Mouse (Mus musculus) intestine, embryonic 15.5 days (tissue): ENCODE data around the gene Kptn. TPM values are rescaled to one million over a fixed set of nuclear protein-coding genes. Genes with fewer than 3 reads are reported as not detected.
A peak's percentile ranks its signal among the peaks of the same experiment; 100 is the strongest.

Experiments
- ATAC-seq: fragments of 200-750 bp; cut with Nextera tagmentation; 2 replicates; pipeline ENCODE4 v1.8.0; 2017; ENCODE audit warnings: moderate TSS enrichment, moderate library complexity
- H3K27ac ChIP-seq: fragments of 300-500 bp; sonication (generic); 2 replicates; pipeline ENCODE4 v1.5.1; 2015; ENCODE audit warnings: mild to moderate bottlenecking, inconsistent platforms
- H3K27me3 ChIP-seq: fragments of 300-500 bp; sonication (generic); replicated peaks from 2 replicates; pipeline ENCODE4 v1.6.1; 2015; ENCODE audit warnings: inconsistent platforms
- H3K36me3 ChIP-seq: fragments of 300-500 bp; sonication (generic); 2 replicates; pipeline ENCODE4 v1.6.1; 2015; ENCODE audit warnings: inconsistent platforms
- H3K4me1 ChIP-seq: fragments of 300-500 bp; sonication (generic); replicated peaks from 2 replicates; pipeline ENCODE4 v1.6.1; 2015; ENCODE audit warnings: inconsistent platforms
- H3K4me2 ChIP-seq: fragments of 300-500 bp; sonication (generic); replicated peaks from 2 replicates; pipeline ENCODE4 v1.6.1; 2015; ENCODE audit warnings: mild to moderate bottlenecking, inconsistent platforms
- H3K4me3 ChIP-seq: fragments of 300-500 bp; sonication (generic); replicated peaks from 2 replicates; pipeline ENCODE4 v1.5.1; 2015; ENCODE audit warnings: inconsistent platforms
- H3K9ac ChIP-seq: fragments of 300-500 bp; sonication (generic); 2 replicates; pipeline ENCODE4 v1.6.1; 2015; ENCODE audit warnings: inconsistent platforms
- H3K9me3 ChIP-seq: fragments of 300-500 bp; sonication (generic); 2 replicates; pipeline ENCODE4 v1.6.1; 2016; ENCODE audit warnings: inconsistent platforms
- WGBS: fragments of 180-500 bp; shearing (Covaris S2); methylation state at CpG from one replicate; pipeline ENCODE4 v1.1.7; 2015; 5-methylcytosine and 5-hydroxymethylcytosine counted together
- polyA plus RNA-seq: library from polyadenylated mRNA; unstranded; fragments of >200 nt; fragmentation: Nextera tagmentation; extraction: Ambion mirVana; gene quantifications from 2 replicates; pipeline ENCODE4 v1.2.1, GENCODE M21; 2015

Kptn gene
- polyA plus RNA-seq, 1 experiment from 2014 or later: 25.6 TPM

DNA sequence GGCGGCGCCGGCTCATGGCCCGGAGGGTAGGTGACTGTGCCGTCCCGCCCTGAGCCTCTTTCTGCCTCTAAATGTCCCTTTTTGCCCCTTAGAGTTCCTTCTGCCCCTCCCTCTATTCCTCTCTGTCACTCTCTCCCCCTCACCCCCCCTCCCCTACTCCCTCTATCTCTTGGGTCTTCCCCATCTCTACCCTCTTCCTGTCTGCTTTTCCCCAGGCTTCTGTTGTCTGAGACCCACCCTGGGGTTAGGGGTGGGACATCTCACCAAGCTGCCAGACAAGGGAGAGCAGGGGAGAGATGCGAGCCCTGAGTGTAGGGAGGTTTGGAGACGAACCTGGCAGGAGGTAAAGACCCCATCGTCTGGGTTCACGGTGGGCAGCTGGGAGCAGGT, 55.8 kb downstream of the Kptn start:
- Histone ChIP-seq H3K27me3 (no peaks in the 10 kb centered on the region), H3K27ac (peak overlapping the region; percentile 62), H3K9ac (peak overlapping the region; percentile 73), H3K4me3 (peak overlapping the region; percentile 75), H3K4me1 (peaks cover 16% of the 10 kb centered on the region), H3K36me3 (peaks cover 9% of the 10 kb centered on the region), H3K9me3 (no peaks in the 10 kb centered on the region), H3K4me2 (peak overlapping the region; percentile 84)
- WGBS: 0% methylated on average over 10 of the region's 10 CpGs
- ATAC-seq: peak; percentile 42; the same call in 1 of the 2 replicates

Other genes starting within 250 kb of the Kptn start
- gene Crx, start 239.9 kb upstream of the Kptn start, polyA plus RNA-seq: not detected in 2 replicates
- gene Crxos, start 237.3 kb upstream of the Kptn start, polyA plus RNA-seq: not detected in 2 replicates
- 645 and 657 TPM in 2 replicates for gene Selenow, start 197.5 kb upstream of the Kptn start, polyA plus RNA-seq
- 161 and 174 TPM in 2 replicates for gene Nop53, start 173.8 kb upstream of the Kptn start, polyA plus RNA-seq
- 42.3 and 50.9 TPM in 2 replicates for gene Ehd2, start 152.3 kb upstream of the Kptn start, polyA plus RNA-seq
- gene Bicra, start 72.0 kb upstream of the Kptn start, polyA plus RNA-seq: 4.9 and 5.4 TPM in 2 replicates
- gene Zfp541, start 58.1 kb upstream of the Kptn start, polyA plus RNA-seq: 0.03 and 0.06 TPM in 2 replicates
- gene Napa, start 21.4 kb upstream of the Kptn start, polyA plus RNA-seq: 186 and 194 TPM in 2 replicates
- gene Slc8a2, start 9.9 kb downstream of the Kptn start, polyA plus RNA-seq: 0.15 and 0.23 TPM in 2 replicates
- 30.8 and 31.8 TPM in 2 replicates for gene Meis3, start 55.2 kb downstream of the Kptn start, polyA plus RNA-seq
- gene Dhx34, start 102.1 kb downstream of the Kptn start, polyA plus RNA-seq: 21.8 and 34.2 TPM in 2 replicates
- 0.13 and 0.23 TPM in 2 replicates for gene C5ar2, start 124.3 kb downstream of the Kptn start, polyA plus RNA-seq
- 2.4 TPM in 2 replicates for gene C5ar1, start 139.6 kb downstream of the Kptn start, polyA plus RNA-seq
- gene Inafm1, start 153.7 kb downstream of the Kptn start, polyA plus RNA-seq: 16.4 and 16.6 TPM in 2 replicates
- 23.3 and 24.7 TPM in 2 replicates for gene Ccdc9, start 166.9 kb downstream of the Kptn start, polyA plus RNA-seq
- gene Bbc3, start 188.5 kb downstream of the Kptn start, polyA plus RNA-seq: 5.9 and 6.4 TPM in 2 replicates